Mouse (Mus musculus) MEL (cell line): Measurements from ENCODE around the gene Eif1.

ENCODE experiments used
- CHD1 ChIP-seq: IDR thresholded peaks from 2 replicates; pipeline ENCODE4 v1.6.1; 2012; ENCODE audit warnings: low read depth, mild to moderate bottlenecking, inconsistent platforms, low read length, improper control_type of control experiment
- CHD2 ChIP-seq: IDR thresholded peaks from 2 replicates; pipeline ENCODE4 v1.6.1; 2011; ENCODE audit warnings: low read length, improper control_type of control experiment
- CTCF ChIP-seq, 3 experiments: IDR thresholded peaks in 2 of 3; conservative IDR thresholded peaks in 1 of 3; 2 replicates each; pipeline ENCODE4 v1.5.1; 2011 to 2012; ENCODE audit warnings: low read length in 3 of 3, low read depth in 2 of 3, mild to moderate bottlenecking in 2 of 3, improper control_type of control experiment in 1 of 3, inconsistent platforms in 1 of 3, mixed read lengths in 1 of 3, moderate library complexity in 1 of 3; ENCODE audit not compliant: control insufficient read depth in 1 of 3, insufficient read depth in 1 of 3, poor library complexity in 1 of 3, severe bottlenecking in 1 of 3
- POLR2A ChIP-seq, 2 experiments: IDR thresholded peaks; 2 replicates each; pipeline ENCODE4 v1.6.1; 2011 to 2012; ENCODE audit warnings: low read length in 2 of 2, mild to moderate bottlenecking in 2 of 2, control low read depth in 1 of 2, improper control_type of control experiment in 1 of 2, low read depth in 1 of 2, moderate library complexity in 1 of 2; ENCODE audit not compliant: control insufficient read depth in 1 of 2, insufficient read depth in 1 of 2, poor library complexity in 1 of 2
- TCF12 ChIP-seq: IDR thresholded peaks from 2 replicates; pipeline ENCODE4 v1.6.1; 2014; ENCODE audit warnings: low read depth, mild to moderate bottlenecking, inconsistent platforms, low read length, improper control_type of control experiment, moderate library complexity
- USF1 ChIP-seq: IDR thresholded peaks from 2 replicates; pipeline ENCODE4 v1.6.1; 2014; ENCODE audit warnings: low read depth, mild to moderate bottlenecking, inconsistent platforms, low read length, improper control_type of control experiment, moderate library complexity

GRCm38 (mm10) chr11:100295308-100295707 lies 24.4 kb upstream of the Eif1 start:
- TF ChIP-seq CHD1 (no peak), CHD2 (no peak), CTCF (IDR thresholded peaks at IDR 0.05 in 2 of 3, conservative IDR thresholded peaks at IDR 0.05 in 1 of 3; ENCODE audit: control insufficient read depth in 1 of 3, insufficient read depth in 1 of 3, low read depth in 2 of 3, low read length in 3 of 3, poor library complexity in 1 of 3, severe bottlenecking in 1 of 3) (peak; percentile 99 to 100 (median 100); a peak in 5 of 6 replicates), POLR2A (IDR thresholded peaks at IDR 0.05; ENCODE audit: control insufficient read depth in 1 of 2, insufficient read depth in 1 of 2, low read depth in 1 of 2, low read length in 2 of 2, poor library complexity in 1 of 2) (no peak), TCF12 (no peak), USF1 (no peak)
